Mouse (Mus musculus) embryo, embryonic 10 days (tissue): ENCODE data around the gene Eif2s3x.
A peak's percentile ranks its signal among the peaks of the same experiment; 100 is the strongest.

Experiments used
- DNase-seq: peaks from one replicate; pipeline ENCODE4 v3.0.0-alpha.2; 2015; ENCODE audit warnings: low spot score

The Eif2s3x gene

DNA sequence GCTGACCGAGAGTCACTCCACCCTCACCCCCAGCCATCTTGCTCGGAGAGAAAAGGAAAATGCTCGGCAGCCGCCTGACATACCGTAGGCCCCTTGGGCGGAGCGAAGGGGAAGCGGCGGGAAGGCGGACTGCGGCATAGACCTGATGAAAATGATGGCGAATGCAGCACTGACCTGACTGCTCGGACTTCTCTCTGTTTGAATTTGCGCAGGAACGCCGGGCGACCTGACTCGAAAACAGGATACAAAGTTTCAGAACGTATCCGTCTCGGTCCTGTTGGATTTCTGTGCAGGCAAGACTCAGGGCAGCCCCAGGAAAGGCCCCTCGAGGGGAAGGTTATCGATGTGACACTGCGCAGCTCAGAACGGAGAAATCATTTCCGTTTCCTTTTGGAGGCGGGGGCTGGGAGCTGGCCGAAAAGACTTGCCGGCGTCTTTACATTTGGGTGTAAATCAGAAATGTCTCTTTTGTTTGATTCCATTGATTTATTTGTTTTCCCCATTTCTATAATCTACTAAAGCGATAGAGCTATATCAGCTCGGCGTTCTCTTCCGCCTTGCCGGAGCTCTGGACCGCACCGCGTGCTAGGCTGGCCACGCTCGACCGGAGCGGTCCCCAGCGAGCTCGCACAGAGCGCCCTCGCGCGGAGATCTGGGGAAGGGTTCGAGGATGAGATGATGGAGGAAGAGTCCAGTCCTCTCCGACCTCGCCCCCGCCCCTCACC lies at the start of gene Eif2s3x:
Gene Eif2s3x, minus strand, starts transcription at position 266 of the 725 bp plus-strand sequence.
- DNase-seq, result peak; percentile 87

DNA sequence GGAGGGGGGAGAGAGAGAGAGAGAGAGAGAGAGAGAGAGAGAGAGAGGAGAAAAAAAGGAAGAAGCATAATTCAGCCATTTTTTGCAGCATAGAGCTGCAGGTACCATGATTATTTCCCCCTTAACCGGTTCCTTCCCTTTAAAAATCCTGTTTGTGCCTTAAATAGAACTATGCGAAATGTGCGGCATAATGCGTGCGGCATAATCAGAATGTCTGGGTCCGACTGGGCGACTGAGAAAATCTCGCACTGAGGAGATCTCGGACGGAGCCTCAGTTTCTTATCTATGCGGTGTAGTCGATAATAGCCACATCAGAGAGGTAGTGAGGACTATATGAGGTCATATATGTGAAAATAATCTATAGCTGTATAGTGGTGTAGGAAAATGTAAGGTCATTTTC lies 22.9 kb upstream of the Eif2s3x start:
- no peak for DNase-seq

- DNase-seq, result peak; percentile 50
These were observed 22.5 kb upstream of the Eif2s3x start for GRCm38 (mm10) chrX:94235190-94235555.

GRCm38 (mm10) chrX:94234532-94235189 lies 22.0 kb upstream of the Eif2s3x start, which contains the start of gene Klhl15:
Gene Klhl15, plus strand, starts transcription at chrX:94234599.
- peak; percentile 80 for DNase-seq

DNA sequence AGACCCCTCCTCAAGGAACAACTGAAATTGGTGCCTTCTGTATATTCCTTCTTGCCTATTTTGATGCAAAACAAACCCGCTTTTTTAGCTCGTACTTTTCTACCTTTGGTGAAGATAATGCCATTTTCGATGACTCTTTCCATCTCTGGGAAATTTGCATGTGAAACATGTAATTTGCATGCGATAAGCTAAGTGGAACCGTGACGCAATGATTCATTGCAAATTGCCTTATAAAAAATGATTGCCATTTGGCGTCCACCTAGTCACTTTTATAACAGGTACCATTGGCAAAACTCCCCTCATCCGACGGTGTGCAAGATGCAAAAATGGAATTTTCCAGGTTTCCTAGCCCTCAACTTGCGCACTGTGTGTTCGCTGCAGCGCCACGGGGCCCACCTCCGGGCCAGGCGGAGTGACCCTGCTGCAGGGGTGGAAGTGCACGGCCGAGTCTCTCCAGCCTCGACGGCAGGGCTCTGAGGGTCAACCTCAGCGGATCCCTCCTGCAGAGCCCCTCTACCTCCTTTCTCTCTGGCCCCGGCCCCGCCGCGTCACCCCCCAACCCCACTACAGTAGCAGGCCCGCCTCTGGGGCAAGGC lies 21.4 kb upstream of the Eif2s3x start:
- DNase-seq, result peak; percentile 7

DNA sequence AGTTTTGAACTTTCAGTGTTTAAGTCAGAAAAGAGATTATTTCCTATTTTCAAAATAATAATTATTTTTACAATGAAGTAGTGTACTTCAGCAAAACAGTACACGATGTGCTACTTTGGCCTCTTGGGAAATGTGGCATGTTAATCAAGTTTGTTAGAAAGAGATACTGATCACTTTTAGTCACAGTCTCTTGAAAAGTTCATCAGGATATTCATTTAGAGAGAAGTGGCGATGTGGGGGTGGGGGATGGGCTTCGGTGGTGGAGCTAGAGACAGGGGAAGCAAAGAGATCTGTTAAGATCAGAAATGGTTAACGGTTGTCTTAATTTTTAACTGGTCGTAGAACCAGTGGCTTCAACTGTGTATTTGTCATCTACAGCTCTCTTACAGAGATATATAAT lies 20.8 kb upstream of the Eif2s3x start:
- DNase-seq, result no peak

DNA sequence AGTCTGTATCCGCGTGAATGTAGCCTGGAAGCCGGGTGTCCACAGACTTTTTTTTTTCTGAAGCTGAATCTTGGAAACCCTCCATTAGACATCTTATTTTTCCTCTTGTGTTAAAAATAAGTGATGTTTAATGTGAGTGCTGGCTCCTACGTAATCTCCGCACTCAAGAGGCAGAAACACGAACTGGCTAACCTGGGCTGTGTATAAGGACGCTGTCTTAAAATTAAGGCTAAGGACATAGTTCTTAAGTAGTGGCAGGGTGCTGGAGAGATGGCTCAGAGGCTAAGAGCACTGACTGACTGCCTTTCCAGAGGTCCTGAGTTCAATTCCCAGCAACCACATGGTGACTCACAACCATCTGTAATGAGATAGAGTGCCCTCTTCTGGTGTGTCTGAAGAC lies 722 bp upstream of the Eif2s3x start:
- DNase-seq, result no peak

DNA sequence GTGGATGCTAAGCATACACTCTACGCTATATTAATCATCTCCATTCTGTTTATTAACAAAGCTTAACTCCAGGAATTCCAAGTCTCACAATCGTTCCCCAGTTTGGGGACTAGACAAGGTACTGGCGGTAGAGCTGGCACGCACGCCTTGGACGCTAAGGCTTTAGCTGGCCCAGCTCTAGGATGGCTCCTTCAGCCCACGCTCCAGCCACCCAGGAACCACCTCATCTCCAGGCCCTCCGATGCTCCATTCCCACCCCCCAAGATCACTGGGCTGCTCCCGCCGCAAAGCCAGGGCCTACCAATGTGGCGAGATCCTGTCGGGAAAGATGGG lies 432 bp downstream of the Eif2s3x start:
- DNase-seq, result no peak

- peak; percentile 26 for DNase-seq
These were observed 14.9 kb downstream of the Eif2s3x start for GRCm38 (mm10) chrX:94197789-94198188.

- peak; percentile 51 for DNase-seq
These were observed 18.8 kb downstream of the Eif2s3x start for GRCm38 (mm10) chrX:94193901-94194300.

- peak; percentile 39 for DNase-seq
These were observed 27.5 kb downstream of the Eif2s3x start for GRCm38 (mm10) chrX:94185156-94185555.

GRCm38 (mm10) chrX:94183814-94184213 lies 28.8 kb downstream of the Eif2s3x start:
- DNase-seq, result no peak

DNA sequence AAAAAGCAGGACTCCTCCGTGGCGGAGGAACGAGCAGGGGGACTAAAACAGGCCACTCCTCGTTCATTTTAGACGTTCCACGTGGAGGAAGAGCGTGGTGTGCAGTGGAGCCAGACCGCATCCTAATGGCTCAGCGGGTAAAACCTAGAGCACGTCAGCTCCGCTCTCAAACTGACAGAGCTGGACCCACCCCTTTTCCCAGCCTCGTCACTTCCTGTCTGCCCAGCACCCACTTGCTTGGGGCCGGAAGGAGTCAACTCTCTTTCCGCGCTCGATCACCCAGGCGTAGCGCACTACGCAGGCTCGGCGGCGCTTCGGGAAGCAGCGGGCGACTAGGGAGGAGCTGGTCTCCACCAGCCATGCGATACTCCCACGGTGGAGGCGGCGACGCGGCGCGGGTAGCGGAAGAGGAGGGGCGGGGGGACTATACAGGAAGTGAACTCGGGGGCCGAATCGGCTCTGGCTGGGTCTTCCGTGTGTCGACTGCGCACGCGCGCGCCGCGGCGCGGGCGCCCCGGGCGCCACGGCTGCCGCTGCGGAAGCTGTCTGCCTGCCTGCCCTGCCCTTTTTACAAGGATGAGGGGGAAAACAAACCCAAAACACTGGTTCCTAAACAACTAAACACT lies 34.8 kb downstream of the Eif2s3x start:
- peak; percentile 93 for DNase-seq

- DNase-seq, result no peak
These were observed 43.3 kb downstream of the Eif2s3x start for GRCm38 (mm10) chrX:94169348-94169747.

GRCm38 (mm10) chrX:94152251-94152830 lies 60.3 kb downstream of the Eif2s3x start:
- no peak for DNase-seq

- DNase-seq, result no peak
These were observed 62.2 kb downstream of the Eif2s3x start for GRCm38 (mm10) chrX:94150471-94150870.

DNA sequence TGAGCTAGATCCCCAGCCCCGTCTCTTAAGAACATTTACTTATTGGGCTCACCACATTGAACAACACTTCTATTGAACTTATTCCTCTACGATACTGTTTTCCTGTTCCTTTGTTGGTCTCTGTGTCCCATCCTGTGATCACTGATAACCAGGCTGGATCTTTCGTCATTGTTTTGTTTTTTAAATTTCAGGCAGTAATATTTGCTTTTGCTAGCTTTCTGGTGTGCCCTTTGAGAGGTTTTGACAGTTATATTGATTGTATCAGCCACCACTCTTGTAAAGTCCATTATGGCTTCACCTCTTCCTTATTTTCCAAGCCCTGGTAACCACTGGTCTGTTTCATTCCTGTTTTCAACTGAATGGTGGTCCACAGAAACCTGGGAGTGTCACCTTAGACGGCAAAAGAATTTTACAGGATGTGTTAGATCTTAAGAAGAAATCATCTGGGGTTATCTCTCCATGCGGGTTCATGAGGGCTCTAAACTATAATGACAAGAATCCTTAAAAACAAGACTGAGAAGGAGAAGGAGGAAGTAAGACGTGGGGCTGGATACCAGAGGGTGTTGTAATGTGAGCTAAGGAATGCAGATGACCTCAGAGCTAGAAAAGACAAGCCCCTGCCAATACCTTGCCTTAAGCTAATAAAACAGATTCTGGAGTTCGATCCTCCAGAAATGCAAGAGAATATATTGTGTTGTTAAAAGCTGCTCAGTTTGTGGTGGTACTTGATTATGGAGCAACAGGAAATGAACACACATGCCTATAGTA lies 70.5 kb downstream of the Eif2s3x start:
- no peak for DNase-seq

GRCm38 (mm10) chrX:94140080-94140479 lies 72.6 kb downstream of the Eif2s3x start:
- DNase-seq, result no peak
